Mouse (Mus musculus) stomach, postnatal 0 days (tissue): ENCODE results near the gene Gdf11. TPM values are rescaled to one million over a fixed set of nuclear protein-coding genes. Genes with fewer than 3 reads are reported as not detected.

ENCODE experiments used
- ATAC-seq: fragments of 200-750 bp; cut with Nextera tagmentation; 2 replicates; pipeline ENCODE4 v1.8.0; 2017; ENCODE audit not compliant: low FRiP score, low TSS enrichment
- DNase-seq: peaks from one replicate; pipeline ENCODE4 v3.0.0-alpha.2; 2016; ENCODE audit warnings: low spot score
- H3K27ac ChIP-seq: fragments of 300-500 bp; sonication (generic); replicated peaks from 2 replicates; pipeline ENCODE4 v1.5.1; 2014; ENCODE audit warnings: mild to moderate bottlenecking, control low read depth
- H3K27me3 ChIP-seq: fragments of 300-500 bp; sonication (generic); 2 replicates; pipeline ENCODE4 v1.6.1; 2014; ENCODE audit warnings: low read length; ENCODE audit not compliant: control insufficient read depth, insufficient read depth
- H3K36me3 ChIP-seq: fragments of 300-500 bp; sonication (generic); 2 replicates; pipeline ENCODE4 v1.6.1; 2014; ENCODE audit warnings: low read length, mixed read lengths; ENCODE audit not compliant: control insufficient read depth, insufficient read depth
- H3K4me1 ChIP-seq: fragments of 300-500 bp; sonication (generic); replicated peaks from 2 replicates; pipeline ENCODE4 v1.6.1; 2014; ENCODE audit warnings: antibody characterized with exemption; ENCODE audit not compliant: control insufficient read depth, insufficient read depth
- H3K4me2 ChIP-seq: fragments of 300-500 bp; sonication (generic); replicated peaks from 2 replicates; pipeline ENCODE4 v1.6.1; 2014; ENCODE audit warnings: low read depth, mild to moderate bottlenecking, control low read depth, moderate library complexity
- H3K4me3 ChIP-seq: fragments of 300-500 bp; sonication (generic); 2 replicates; pipeline ENCODE4 v1.5.1; 2014; ENCODE audit warnings: low read depth, low read length, control low read depth
- H3K9ac ChIP-seq: fragments of 300-500 bp; sonication (generic); 2 replicates; pipeline ENCODE4 v1.6.1; 2014; ENCODE audit warnings: mild to moderate bottlenecking, low read length, control low read depth, mixed read lengths
- H3K9me3 ChIP-seq: fragments of 300-500 bp; sonication (generic); 2 replicates; pipeline ENCODE4 v1.6.1; 2016; ENCODE audit warnings: low read length; ENCODE audit not compliant: control insufficient read depth
- CTCF ChIP-seq: IDR thresholded peaks from 2 replicates; pipeline ENCODE4 v1.5.1; 2016; ENCODE audit warnings: antibody characterized with exemption, low read depth, mild to moderate bottlenecking, moderate library complexity
- EP300 ChIP-seq: optimal IDR thresholded peaks from 2 replicates; pipeline ENCODE3; 2016; ENCODE audit warnings: antibody characterized with exemption
- WGBS: fragments of 180-500 bp; shearing (Covaris S2); extraction: QIAGEN DNeasy Blood & Tissue Kit; methylation state at CpG from one replicate; pipeline ENCODE4 v1.1.7; 2014; 5-methylcytosine and 5-hydroxymethylcytosine counted together
- polyA plus RNA-seq: library from polyadenylated mRNA; unstranded; fragments of >200 nt; fragmentation: Nextera tagmentation; extraction: Ambion mirVana; gene quantifications from 2 replicates; pipeline ENCODE4 v1.2.1, GENCODE M21; 2015

The Gdf11 gene
- polyA plus RNA-seq: 1.5 and 1.6 TPM in 2 replicates

DNA sequence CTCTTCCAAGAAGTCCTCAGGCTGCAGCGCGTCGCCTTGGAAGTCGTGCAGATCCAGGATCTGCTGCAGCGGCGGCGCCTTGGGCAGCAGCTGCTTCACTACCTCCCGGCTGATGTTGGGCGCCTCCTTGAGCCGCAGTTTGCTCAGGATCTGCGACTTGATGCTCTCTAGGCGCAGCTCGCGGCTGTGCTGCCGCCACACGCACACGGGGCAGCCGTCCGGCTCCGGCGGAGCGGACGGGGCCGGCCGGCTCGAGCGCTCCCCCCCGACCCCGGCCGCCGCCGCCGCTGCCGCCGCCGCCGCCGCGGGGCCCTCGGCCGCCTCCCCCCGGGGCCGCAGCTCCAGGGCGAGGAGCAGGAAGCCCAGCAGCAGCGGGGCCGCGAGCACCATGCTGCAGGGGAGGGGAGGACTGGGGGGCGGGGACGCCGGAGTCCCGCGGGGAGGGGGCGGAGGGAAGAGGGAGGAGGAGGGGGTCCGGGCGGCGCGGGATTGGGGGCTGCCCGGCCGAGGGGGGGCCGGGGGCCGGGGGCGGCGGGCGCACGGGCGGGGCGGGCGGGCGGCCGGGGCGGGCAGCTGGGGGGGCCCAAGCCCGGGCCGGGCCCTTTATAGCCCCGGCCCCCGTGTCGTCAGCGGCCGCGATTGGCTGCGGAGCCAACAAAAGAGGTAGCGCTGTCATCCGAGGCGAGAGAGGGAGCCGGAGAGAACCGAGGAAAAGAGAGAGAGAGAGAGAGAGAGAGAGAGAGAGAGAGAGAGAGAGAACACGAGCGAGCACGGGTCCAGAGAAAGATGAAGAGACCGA is at the start of gene Gdf11:
Gdf11 (minus strand) TSS at position 423 of the 799 bp plus-strand sequence.
- under 1% methylated on average over 52 of the region's 89 CpGs for WGBS
- no peaks in the 10 kb centered on the region; the same call in 1 of the 2 replicates for H3K36me3 ChIP-seq
- H3K27me3 ChIP-seq: no peaks in the 10 kb centered on the region
- H3K9me3 ChIP-seq: no peaks in the 10 kb centered on the region
- peak within 1 kb of the TSS; percentile 71 for H3K27ac ChIP-seq
- peak within 1 kb of the TSS; percentile 51 for H3K4me3 ChIP-seq
- H3K4me1 ChIP-seq: 0 out of 2 replicates have a peak, but pooled peaks cover 3% of the 10 kb centered on the region
- peak; percentile 26; the same call in 1 of the 2 replicates for TF ChIP-seq CTCF
- TF ChIP-seq EP300: no peak
- peak within 1 kb of the TSS; percentile 75 for H3K9ac ChIP-seq
- ATAC-seq (peak; percentile 46), DNase-seq (peak; percentile 66)
- H3K4me2 ChIP-seq: peak within 1 kb of the TSS; percentile 74

DNA sequence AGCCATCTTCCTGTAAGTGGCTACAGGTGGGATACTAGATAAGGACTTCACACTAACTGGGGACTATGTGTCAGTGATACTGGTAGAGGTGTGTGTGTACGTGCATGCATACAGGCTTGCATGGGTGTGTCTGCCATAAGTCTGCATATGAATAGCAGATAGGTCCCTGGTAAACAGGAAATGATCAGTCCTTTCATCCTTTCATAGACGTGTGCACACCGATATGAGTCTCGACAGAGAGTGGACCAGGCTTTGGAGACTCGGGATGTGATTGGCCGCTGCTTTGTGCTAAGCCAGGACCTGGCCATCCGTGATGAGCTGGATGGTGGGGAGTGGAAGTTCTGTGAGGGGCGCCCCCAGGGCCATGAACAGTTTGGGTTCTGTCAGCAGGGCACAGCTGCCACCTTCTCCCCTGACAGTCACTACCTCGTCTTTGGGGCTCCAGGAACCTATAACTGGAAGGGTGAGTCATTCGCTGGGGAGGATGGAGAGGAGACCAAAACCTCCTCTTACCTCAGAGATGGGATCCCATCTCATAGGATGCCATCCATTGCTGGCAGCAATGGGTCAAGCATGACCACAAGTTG is 49.0 kb upstream of the Gdf11 start:
- no peaks in the 10 kb centered on the region for H3K27me3 ChIP-seq
- H3K4me1 ChIP-seq: no peaks in the 10 kb centered on the region
- no peak for DNase-seq
- H3K36me3 ChIP-seq: no peaks in the 10 kb centered on the region
- no peak overlapping the region for H3K27ac ChIP-seq
- no peak overlapping the region for H3K4me3 ChIP-seq
- no peak overlapping the region for H3K9ac ChIP-seq
- ATAC-seq: no peak
- H3K9me3 ChIP-seq: no peaks in the 10 kb centered on the region
- no peak overlapping the region for H3K4me2 ChIP-seq
- TF ChIP-seq CTCF: no peak
- no peak for TF ChIP-seq EP300
- 73% methylated on average over 10 of the region's 10 CpGs for WGBS

DNA sequence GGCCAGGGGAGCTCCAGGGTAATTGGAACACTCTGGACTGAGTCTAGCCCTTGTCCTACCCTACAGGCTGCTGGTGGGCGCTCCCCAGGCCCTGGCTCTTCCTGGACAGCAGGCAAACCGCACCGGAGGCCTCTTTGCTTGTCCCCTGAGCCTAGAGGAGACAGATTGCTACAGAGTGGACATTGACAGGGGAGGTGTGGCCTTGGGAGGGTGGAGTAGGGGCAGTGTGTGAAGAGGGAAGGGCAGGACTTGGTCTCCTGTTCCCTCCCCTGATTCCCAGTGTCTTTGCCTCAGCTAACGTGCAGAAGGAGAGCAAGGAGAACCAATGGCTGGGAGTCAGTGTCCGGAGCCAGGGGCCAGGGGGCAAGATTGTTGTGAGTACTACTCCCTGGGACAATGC is 47.5 kb upstream of the Gdf11 start:
- no peaks in the 10 kb centered on the region for H3K9me3 ChIP-seq
- TF ChIP-seq CTCF (no peak), EP300 (no peak)
- no peak overlapping the region for H3K4me2 ChIP-seq
- H3K27ac ChIP-seq: no peak overlapping the region
- ATAC-seq (peak; percentile 71), DNase-seq (peak; percentile 49)
- H3K27me3 ChIP-seq: no peaks in the 10 kb centered on the region
- H3K4me3 ChIP-seq: no peak overlapping the region
- H3K9ac ChIP-seq: no peak overlapping the region
- WGBS: 41% methylated on average over 5 of the region's 5 CpGs
- no peaks in the 10 kb centered on the region for H3K4me1 ChIP-seq
- no peaks in the 10 kb centered on the region for H3K36me3 ChIP-seq

DNA sequence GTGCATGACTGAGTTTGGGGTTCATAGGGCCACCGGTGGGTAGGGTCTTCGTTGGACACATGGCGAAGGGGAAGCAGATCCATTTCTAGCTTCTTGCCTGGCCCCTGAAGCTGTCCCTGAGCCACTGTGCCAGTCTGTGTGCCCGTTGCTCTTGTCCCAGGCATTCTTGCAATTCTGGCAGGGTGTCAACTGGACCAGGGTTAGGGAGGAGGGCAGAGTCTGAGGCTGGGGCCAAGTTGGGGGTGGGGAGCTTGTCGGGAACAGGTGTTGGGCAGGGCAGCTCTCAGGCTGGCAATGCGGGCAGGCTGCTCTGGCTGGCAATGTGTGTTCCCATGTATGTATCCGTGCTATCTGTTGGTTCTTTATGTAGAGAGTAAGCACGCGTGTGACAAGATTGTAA is 46.9 kb upstream of the Gdf11 start:
- H3K27ac ChIP-seq: no peak overlapping the region
- H3K9ac ChIP-seq: no peak overlapping the region
- 58% methylated on average over 9 of the region's 9 CpGs for WGBS
- H3K4me3 ChIP-seq: no peak overlapping the region
- H3K9me3 ChIP-seq: no peaks in the 10 kb centered on the region
- H3K36me3 ChIP-seq: no peaks in the 10 kb centered on the region
- H3K4me1 ChIP-seq: no peaks in the 10 kb centered on the region
- DNase-seq (peak; percentile 75), ATAC-seq (peak; percentile 68)
- H3K4me2 ChIP-seq: no peak overlapping the region
- TF ChIP-seq CTCF (no peak), EP300 (no peak)
- no peaks in the 10 kb centered on the region for H3K27me3 ChIP-seq

DNA sequence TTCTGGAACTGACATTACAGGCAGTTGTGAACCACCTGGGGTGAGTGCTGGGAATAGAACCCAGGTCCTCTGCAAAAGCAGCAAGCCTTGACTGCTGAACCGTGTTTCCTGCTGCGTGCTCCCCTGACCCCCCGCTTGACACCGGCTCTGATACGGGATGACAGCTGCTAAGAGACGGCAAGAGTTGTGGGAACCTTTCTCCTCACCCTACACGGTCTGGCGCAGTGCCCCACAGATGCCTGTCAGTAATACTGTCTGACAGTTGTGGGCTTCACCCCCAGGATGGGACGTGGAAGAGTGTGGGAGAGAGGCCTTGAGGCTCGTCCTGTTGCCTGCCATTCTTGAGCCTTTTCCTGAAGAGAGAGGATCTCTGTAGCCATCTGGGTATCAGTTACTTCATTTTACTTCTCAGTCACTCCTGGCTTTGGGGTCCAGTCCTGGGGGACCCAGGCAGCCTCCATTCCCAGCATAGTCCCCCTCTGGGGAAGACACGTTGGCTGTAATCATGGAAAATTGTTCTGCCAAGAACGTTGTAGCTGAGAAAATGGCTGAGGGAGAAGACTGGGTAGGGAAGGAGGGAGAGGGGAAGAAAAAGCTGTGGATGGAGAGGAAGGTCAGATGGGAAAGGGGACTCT is 46.4 kb upstream of the Gdf11 start:
- no peaks in the 10 kb centered on the region for H3K27me3 ChIP-seq
- H3K4me3 ChIP-seq: no peak overlapping the region
- H3K27ac ChIP-seq: no peak overlapping the region
- no peak for TF ChIP-seq CTCF
- TF ChIP-seq EP300: no peak
- no peak overlapping the region for H3K4me2 ChIP-seq
- H3K9me3 ChIP-seq: no peaks in the 10 kb centered on the region
- no peak overlapping the region for H3K9ac ChIP-seq
- WGBS: 69% methylated on average over 12 of the region's 12 CpGs
- ATAC-seq (no peak), DNase-seq (no peak)
- H3K36me3 ChIP-seq: no peaks in the 10 kb centered on the region
- no peaks in the 10 kb centered on the region for H3K4me1 ChIP-seq
